Mouse (Mus musculus) urinary bladder, postnatal 14 days (tissue): ENCODE results near the gene Zfp790.
"Not testable (repeated sequence)": the region's sequence is repeated elsewhere in the genome, so short reads cannot be mapped to it uniquely, and the experiment has no call there.

Source experiments
- DNase-seq: peaks from one replicate; pipeline ENCODE4 v3.0.0; 2021; ENCODE audit warnings: low spot score

The Zfp790 gene

GRCm38 (mm10) chr7:29844616-29845015, 28.7 kb downstream of the Zfp790 start:
- DNase-seq: no peak

DNA sequence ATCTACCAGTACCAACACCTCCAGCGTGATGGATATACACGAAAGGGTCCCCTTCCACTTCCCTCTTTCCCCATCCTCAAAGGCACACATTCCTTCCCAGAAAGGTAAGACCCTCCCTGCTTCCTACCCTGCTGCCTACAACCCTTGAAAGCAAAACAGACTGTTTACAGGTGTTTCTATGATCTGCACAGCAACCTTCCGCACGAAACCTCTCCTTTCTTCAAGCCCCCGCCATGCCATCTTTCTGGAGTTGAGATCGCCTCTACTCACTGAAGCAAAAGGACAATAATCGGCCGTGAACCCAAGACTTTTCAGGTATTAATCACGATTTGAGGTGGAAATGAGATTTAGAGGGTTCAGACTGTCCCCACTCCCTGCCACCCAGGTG, 36.9 kb downstream of the Zfp790 start:
- DNase-seq: no peak

DNA sequence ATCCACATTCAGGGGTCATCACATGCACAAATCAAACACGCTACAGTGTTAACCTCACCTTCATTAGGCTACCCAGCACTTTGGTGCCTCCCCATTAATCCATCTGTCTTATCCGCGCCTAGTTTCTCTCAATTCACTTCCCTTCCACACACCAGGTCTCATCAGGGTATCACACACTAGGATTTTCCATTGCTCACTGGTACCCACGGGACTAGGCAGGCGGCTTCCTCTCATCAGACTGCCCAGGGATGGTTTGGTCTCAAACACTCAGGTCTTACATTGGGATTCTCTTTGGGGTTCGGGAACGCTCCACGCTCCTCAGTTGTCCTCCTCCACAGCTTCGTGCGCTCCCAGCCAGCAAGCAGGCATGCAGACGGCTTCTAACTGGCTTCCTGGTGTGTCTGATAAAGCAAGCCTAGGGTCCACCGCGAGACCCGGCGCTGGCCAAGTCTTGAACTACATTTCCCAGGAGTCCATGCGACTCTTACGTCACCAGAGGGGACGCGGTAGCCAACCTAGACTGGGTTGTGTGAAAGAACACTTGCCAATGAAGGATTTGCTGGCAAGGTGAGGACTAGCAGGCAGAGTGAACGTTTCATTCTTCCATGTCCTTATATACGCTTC, 37.4 kb downstream of the Zfp790 start, which contains the start of gene Zfp940:
Zfp940 (minus strand) TSS at position 451 of the 624 bp plus-strand sequence.
- DNase-seq: peak; percentile 74

- DNase-seq: peak; percentile 91
Measured at GRCm38 (mm10) chr7:29859532-29860517, 43.9 kb downstream of the Zfp790 start, which contains the start of gene Zfp420. Zfp420 (plus strand) TSS chr7:29859979.

DNA sequence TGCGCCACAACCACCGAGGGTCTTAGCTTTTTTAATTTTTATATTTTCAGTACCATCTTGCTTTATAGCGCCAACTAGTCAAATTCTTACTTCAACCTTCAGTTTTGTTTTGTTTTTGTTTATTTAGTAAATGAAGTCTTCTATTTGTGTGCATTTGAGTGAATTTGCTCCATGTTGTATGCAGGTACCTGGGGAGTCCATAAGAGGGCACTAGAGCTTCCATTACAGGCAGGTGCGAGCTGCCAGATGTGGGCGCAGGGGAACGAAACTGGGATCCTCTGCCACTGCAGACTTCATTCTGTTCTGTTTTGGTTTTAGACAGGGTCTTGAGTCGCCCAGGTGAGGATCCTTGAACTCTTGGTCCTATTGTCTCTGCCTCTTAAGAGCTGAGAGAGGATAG, 45.7 kb downstream of the Zfp790 start:
- DNase-seq: no peak

- DNase-seq: no peak
Measured at GRCm38 (mm10) chr7:29874256-29874655, 58.3 kb downstream of the Zfp790 start.

GRCm38 (mm10) chr7:29877561-29877960, 61.6 kb downstream of the Zfp790 start:
- not testable (repeated sequence) for DNase-seq

DNA sequence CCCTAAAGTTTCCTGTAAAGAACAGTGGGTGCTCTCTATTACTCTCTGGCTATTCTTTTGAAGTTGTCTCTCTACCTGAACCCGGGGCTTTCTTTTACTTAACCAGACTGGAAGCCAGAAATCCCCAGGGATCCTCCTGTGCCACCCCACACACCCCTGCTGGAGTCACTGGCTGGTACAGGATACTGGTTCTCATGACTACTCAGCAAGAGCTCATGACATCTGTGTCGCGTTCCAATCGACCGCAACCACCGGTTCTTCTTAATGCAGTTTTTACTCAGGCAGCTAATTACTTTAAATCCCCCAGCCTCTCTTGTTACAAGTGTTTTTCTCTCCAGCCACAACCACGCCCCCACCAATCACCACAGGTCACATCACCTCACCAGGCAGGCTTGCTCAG, 64.1 kb downstream of the Zfp790 start:
- DNase-seq: no peak
